Mouse (Mus musculus): ENCODE data around the gene Runx1. TPM values are rescaled to one million over a fixed set of nuclear protein-coding genes. Genes with fewer than 3 reads are reported as not detected.

Gene Runx1
- 1.5 and 3.1 TPM in 2 replicates for polyA plus RNA-seq (2012; rRNA removed)

DNA sequence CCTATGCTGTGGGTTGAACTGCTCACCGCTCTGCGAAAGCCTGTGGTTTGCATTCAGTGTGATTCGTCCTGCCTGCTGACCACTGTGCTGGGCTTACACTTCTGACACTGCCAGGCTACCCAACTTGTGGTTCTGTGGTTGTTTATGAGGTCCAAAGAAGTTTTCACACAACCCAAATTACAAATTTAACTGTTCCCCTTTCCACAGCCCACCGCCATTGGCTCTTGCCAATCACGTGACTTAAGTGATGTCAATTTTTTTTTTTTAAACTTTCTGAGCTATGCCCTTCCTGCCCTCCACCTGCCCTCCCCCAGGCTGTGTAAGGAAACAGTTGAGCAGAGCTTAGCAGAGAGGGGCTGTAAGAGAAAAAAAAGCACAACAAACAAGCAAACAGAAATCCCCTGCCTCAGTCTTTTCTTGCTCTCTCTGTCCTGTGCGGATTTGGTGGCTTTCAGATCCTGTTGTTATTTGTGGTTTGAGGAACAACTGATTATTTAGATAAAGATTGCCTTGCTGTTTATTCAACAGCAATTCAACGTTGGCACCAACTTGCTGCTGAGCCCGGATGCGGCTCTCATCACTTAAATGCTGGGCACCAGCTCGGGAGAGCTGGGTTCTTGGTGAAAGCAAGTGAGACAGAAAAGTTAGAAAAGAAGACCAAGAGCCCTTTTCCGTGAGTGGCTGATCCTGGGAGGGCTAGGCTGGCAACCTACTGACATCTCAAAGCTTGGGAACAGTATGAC, at the start of gene Runx1:
Runx1 (minus strand) TSS at position 242 of the 743 bp plus-strand sequence.

All from central nervous system, embryonic 11.5 days (tissue).